Mouse (Mus musculus) testis, adult 2 months (tissue): ENCODE measurements around the gene Flt1.

ENCODE experiments used
- CTCF ChIP-seq: fragments of 200-500 bp; IDR thresholded peaks from 2 replicates; pipeline ENCODE4 v1.5.1; 2012; ENCODE audit warnings: low read depth, mild to moderate bottlenecking, inconsistent platforms, low read length, moderate library complexity; ENCODE audit not compliant: control insufficient read depth, insufficient read depth, insufficient replicate concordance
- POLR2A ChIP-seq: fragments of 200-500 bp; IDR thresholded peaks from 2 replicates; pipeline ENCODE4 v1.6.1; 2012; ENCODE audit warnings: low read depth, mild to moderate bottlenecking, inconsistent platforms, low read length, moderate library complexity; ENCODE audit not compliant: control insufficient read depth

GRCm38 (mm10) chr5:147641452-147641851, 84.4 kb downstream of the Flt1 start:
- TF ChIP-seq CTCF (no peak), POLR2A (no peak)
